Mouse (Mus musculus): ENCODE results near the gene 1700074P13Rik. TPM values are rescaled to one million over a fixed set of nuclear protein-coding genes. Genes with fewer than 3 reads are reported as not detected.

1700074P13Rik gene
- polyA plus RNA-seq, 1 experiment from 2014 or later = not detected

- H3K4me2 ChIP-seq (ENCODE audit: low read depth, low read length, severe bottlenecking) = no peak overlapping the region
- WGBS = 69% methylated on average over 1 of the region's 1 CpGs
- no peak overlapping the region for H3K27ac ChIP-seq (ENCODE audit: low read depth, low read length)
- no peak overlapping the region for H3K4me3 ChIP-seq (ENCODE audit: low read depth, low read length)
- no peaks in the 10 kb centered on the region for H3K36me3 ChIP-seq (ENCODE audit: control insufficient read depth, insufficient read depth, low read length)
- DNase-seq (ENCODE audit: low spot score) = no peak
- no peak overlapping the region for H3K9ac ChIP-seq (ENCODE audit: low read length)
- no peak for ATAC-seq (replicated peaks; ENCODE audit: low FRiP score)
- no peaks in the 10 kb centered on the region for H3K4me1 ChIP-seq (replicated peaks; ENCODE audit: control insufficient read depth, insufficient read depth, low read length)
- no peaks in the 10 kb centered on the region for H3K27me3 ChIP-seq (ENCODE audit: control insufficient read depth, insufficient read depth, low read length)
- no peaks in the 10 kb centered on the region for H3K9me3 ChIP-seq (ENCODE audit: control insufficient read depth, low read length)
Observed at GRCm38 (mm10) chr6:40890973-40891372, 49.4 kb downstream of the 1700074P13Rik start.

GRCm38 (mm10) chr6:40887394-40887793, 53.0 kb downstream of the 1700074P13Rik start, which contains the start of gene Moxd2:
Gene Moxd2, minus strand, starts transcription at chr6:40887494.
- Histone ChIP-seq H3K4me1 (replicated peaks; ENCODE audit: control insufficient read depth, insufficient read depth, low read length) (no peaks in the 10 kb centered on the region), H3K27ac (ENCODE audit: low read depth, low read length) (no peak within 1 kb of the TSS), H3K9me3 (ENCODE audit: control insufficient read depth, low read length) (no peaks in the 10 kb centered on the region), H3K4me3 (ENCODE audit: low read depth, low read length) (no peak within 1 kb of the TSS), H3K27me3 (ENCODE audit: control insufficient read depth, insufficient read depth, low read length) (no peaks in the 10 kb centered on the region), H3K36me3 (ENCODE audit: control insufficient read depth, insufficient read depth, low read length) (no peaks in the 10 kb centered on the region), H3K9ac (ENCODE audit: low read length) (no peak within 1 kb of the TSS), H3K4me2 (ENCODE audit: low read depth, low read length, severe bottlenecking) (no peak within 1 kb of the TSS)
- ATAC-seq (replicated peaks; ENCODE audit: low FRiP score) (no peak), DNase-seq (ENCODE audit: low spot score) (no peak)
- WGBS = 96% methylated on average over 3 of the region's 3 CpGs

Other genes starting within 250 kb of the 1700074P13Rik start
- gene Moxd2, start 53.1 kb downstream of the 1700074P13Rik start, polyA plus RNA-seq (2014; fragmentation: Nextera tagmentation; extraction: Ambion mirVana) = not detected in 2 replicates
- not detected in 2 replicates for gene Prss58, start 40.2 kb downstream of the 1700074P13Rik start, polyA plus RNA-seq (2014; fragmentation: Nextera tagmentation; extraction: Ambion mirVana)
- not detected in 2 replicates for gene Gm4744, start 11.3 kb upstream of the 1700074P13Rik start, polyA plus RNA-seq (2014; fragmentation: Nextera tagmentation; extraction: Ambion mirVana)
- not detected in 2 replicates for gene 1810009J06Rik, start 24.2 kb upstream of the 1700074P13Rik start, polyA plus RNA-seq (2014; fragmentation: Nextera tagmentation; extraction: Ambion mirVana)
- gene Gm2663, start 58.9 kb upstream of the 1700074P13Rik start, polyA plus RNA-seq (2014; fragmentation: Nextera tagmentation; extraction: Ambion mirVana) = not detected in 2 replicates
- not detected in 2 replicates for gene 2210010C04Rik, start 95.0 kb upstream of the 1700074P13Rik start, polyA plus RNA-seq (2014; fragmentation: Nextera tagmentation; extraction: Ambion mirVana)

All from forebrain, embryonic 11.5 days (tissue).